Mouse (Mus musculus) stomach, embryonic 15.5 days (tissue): ENCODE data around the gene Gm20388. TPM values are rescaled to one million over a fixed set of nuclear protein-coding genes. Genes with fewer than 3 reads are reported as not detected.
A peak's percentile ranks its signal among the peaks of the same experiment; 100 is the strongest.
"Not testable (repeated sequence)": the region's sequence is repeated elsewhere in the genome, so short reads cannot be mapped to it uniquely, and the experiment has no call there.

Experiments used
- ATAC-seq: fragments of 200-750 bp; cut with Nextera tagmentation; 2 replicates; pipeline ENCODE4 v1.8.0; 2017; ENCODE audit warnings: low read depth, moderate number of reproducible peaks, moderate TSS enrichment; ENCODE audit not compliant: insufficient read depth, low FRiP score
- H3K27ac ChIP-seq: fragments of 300-500 bp; sonication (generic); 2 replicates; pipeline ENCODE4 v1.5.1; 2015; ENCODE audit warnings: mild to moderate bottlenecking, inconsistent platforms
- H3K27me3 ChIP-seq: fragments of 300-500 bp; sonication (generic); replicated peaks from 2 replicates; pipeline ENCODE4 v1.6.1; 2015; ENCODE audit warnings: inconsistent platforms
- H3K36me3 ChIP-seq: fragments of 300-500 bp; sonication (generic); 2 replicates; pipeline ENCODE4 v1.6.1; 2015; ENCODE audit warnings: inconsistent platforms
- H3K4me1 ChIP-seq: fragments of 300-500 bp; sonication (generic); 2 replicates; pipeline ENCODE4 v1.6.1; 2015; ENCODE audit warnings: inconsistent platforms
- H3K4me2 ChIP-seq: fragments of 300-500 bp; sonication (generic); 2 replicates; pipeline ENCODE4 v1.6.1; 2015; ENCODE audit warnings: mild to moderate bottlenecking, inconsistent platforms
- H3K4me3 ChIP-seq: fragments of 300-500 bp; sonication (generic); replicated peaks from 2 replicates; pipeline ENCODE4 v1.5.1; 2015; ENCODE audit warnings: inconsistent platforms
- H3K9ac ChIP-seq: fragments of 300-500 bp; sonication (generic); 2 replicates; pipeline ENCODE4 v1.6.1; 2015; ENCODE audit warnings: inconsistent platforms
- H3K9me3 ChIP-seq: fragments of 300-500 bp; sonication (generic); 2 replicates; pipeline ENCODE4 v1.6.1; 2016; ENCODE audit warnings: inconsistent platforms
- WGBS: fragments of 180-500 bp; shearing (Covaris S2); methylation state at CpG from one replicate; pipeline ENCODE4 v1.1.7; 2015; 5-methylcytosine and 5-hydroxymethylcytosine counted together
- polyA plus RNA-seq: library from polyadenylated mRNA; unstranded; fragments of >200 nt; fragmentation: Nextera tagmentation; extraction: Ambion mirVana; gene quantifications from 2 replicates; pipeline ENCODE4 v1.2.1, GENCODE M21; 2015

Gm20388 gene
- polyA plus RNA-seq, 1 experiment from 2014 or later = not detected

DNA sequence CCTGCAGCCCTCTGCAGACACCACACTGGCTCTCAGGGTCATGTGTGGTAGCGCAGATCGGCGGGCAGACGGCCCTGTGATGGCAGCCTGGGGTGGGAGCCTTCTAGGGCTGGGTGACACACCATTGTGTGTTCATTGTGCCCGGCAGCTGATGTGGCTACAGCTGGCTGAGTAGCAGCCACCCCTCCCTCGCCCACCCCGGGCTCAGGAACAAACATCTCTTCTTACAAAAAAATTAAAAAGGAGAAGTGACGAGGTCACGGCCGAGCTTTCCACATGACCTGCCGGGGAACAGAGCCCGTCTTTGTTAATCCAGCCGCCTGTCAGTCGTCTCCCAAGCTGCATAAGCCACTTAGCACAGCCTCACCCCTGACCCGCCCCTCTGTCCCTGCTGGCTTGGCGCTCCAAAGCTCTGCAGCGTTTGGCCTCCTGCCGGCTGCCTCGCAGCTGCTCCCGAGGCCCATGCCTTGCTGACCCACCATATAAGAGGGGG, 412.4 kb downstream of the Gm20388 start:
- 15% methylated on average over 20 of the region's 20 CpGs for WGBS

DNA sequence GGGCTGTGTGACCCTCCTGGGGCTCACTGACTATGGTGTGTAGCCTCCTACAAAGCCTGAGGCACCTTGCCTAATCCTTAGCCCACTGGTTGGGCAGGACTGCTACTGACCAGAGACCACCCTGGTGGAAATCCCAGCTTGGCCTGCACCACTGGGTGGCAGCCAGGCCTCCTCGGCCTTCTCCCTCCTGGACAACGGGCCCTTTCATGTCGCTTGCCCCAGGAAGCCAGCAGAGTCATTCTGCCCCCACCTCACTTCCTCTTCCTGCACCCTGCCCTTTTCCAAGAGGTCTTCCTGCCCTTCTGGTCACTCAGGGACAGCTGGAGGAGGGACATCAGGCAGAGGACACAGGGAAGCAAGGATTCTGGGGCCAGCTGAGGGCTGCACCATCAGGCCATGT, 413.9 kb downstream of the Gm20388 start:
- Histone ChIP-seq H3K27ac (no peak overlapping the region), H3K9ac (no peak overlapping the region), H3K27me3 (no peaks in the 10 kb centered on the region), H3K36me3 (no peaks in the 10 kb centered on the region), H3K4me3 (no peak overlapping the region), H3K4me2 (no peak overlapping the region), H3K4me1 (peaks cover 33% of the 10 kb centered on the region), H3K9me3 (no peaks in the 10 kb centered on the region)
- 53% methylated on average over 3 of the region's 3 CpGs for WGBS
- ATAC-seq = no peak

More for the DNA sequence above, 412.4 kb downstream of the Gm20388 start:
- ATAC-seq = peak; percentile 51
- H3K4me1 ChIP-seq = peaks cover 44% of the 10 kb centered on the region
- H3K4me2 ChIP-seq = no peak overlapping the region
- H3K4me3 ChIP-seq = no peak overlapping the region
- no peaks in the 10 kb centered on the region for H3K9me3 ChIP-seq
- no peak overlapping the region for H3K27ac ChIP-seq
- no peak overlapping the region for H3K9ac ChIP-seq
- H3K27me3 ChIP-seq = no peaks in the 10 kb centered on the region
- H3K36me3 ChIP-seq = no peaks in the 10 kb centered on the region

DNA sequence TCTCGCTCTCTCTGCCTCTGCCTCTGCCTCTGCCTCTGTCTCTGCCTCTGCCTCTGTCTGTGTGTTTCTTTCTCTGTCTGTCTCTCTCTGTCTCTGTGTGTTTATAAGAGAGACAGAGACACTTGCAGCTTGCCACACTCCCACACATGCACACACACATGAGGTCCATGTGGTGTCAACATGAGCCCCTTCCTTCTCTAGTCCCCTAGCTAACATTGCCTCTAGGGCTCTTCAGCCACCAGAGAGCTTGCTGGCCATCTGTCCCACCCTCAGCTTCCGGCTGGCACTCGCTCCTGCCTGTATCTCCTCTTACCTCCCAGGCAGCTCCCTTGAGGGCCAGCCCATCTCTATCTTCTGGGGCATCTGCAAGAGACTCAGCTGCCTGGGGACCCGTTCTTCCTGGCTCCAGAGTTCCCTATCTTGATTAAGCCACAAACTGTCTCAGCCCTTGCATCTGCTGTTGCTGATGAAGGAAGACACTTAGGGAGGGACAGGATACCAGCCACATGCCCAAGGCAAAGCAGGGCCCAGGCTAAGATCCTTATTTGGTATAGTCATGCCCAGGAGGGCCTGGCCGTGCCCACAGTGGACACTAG, 414.6 kb downstream of the Gm20388 start:
- Histone ChIP-seq H3K27ac (no peak overlapping the region), H3K9me3 (no peaks in the 10 kb centered on the region), H3K27me3 (no peaks in the 10 kb centered on the region), H3K9ac (no peak overlapping the region), H3K4me1 (peaks cover 29% of the 10 kb centered on the region), H3K36me3 (no peaks in the 10 kb centered on the region), H3K4me3 (no peak overlapping the region), H3K4me2 (no peak overlapping the region)
- 68% methylated on average over 5 of the region's 5 CpGs for WGBS
- ATAC-seq = peak; percentile 15; the same call in 1 of the 2 replicates

DNA sequence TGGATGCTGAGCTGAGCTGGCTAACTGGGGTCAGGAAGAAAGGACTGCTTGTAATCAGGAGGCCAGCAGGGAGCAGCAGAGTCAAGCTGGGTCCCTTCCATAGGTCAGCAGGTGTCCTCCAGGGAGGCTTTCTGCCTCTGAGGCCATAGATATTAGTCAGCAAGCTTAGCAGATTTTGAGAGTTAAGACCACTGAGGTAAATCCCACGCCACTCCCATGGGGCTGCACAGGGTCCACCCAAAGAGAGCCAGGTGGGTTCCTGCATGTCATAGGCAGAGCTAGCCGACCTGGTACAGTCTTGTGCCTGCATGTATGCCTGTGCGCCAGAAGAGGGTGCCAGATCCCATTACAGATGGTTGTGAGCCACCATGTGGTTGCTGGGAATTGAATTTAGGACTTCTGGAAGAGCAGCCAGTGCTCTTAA, 416.5 kb downstream of the Gm20388 start:
- Histone ChIP-seq H3K4me1 (peaks cover 32% of the 10 kb centered on the region), H3K9ac (no peak overlapping the region), H3K9me3 (no peaks in the 10 kb centered on the region), H3K27ac (no peak overlapping the region), H3K36me3 (no peaks in the 10 kb centered on the region), H3K4me3 (no peak overlapping the region), H3K27me3 (no peaks in the 10 kb centered on the region), H3K4me2 (no peak overlapping the region)
- 67% methylated on average over 3 of the region's 3 CpGs for WGBS
- ATAC-seq = no peak

DNA sequence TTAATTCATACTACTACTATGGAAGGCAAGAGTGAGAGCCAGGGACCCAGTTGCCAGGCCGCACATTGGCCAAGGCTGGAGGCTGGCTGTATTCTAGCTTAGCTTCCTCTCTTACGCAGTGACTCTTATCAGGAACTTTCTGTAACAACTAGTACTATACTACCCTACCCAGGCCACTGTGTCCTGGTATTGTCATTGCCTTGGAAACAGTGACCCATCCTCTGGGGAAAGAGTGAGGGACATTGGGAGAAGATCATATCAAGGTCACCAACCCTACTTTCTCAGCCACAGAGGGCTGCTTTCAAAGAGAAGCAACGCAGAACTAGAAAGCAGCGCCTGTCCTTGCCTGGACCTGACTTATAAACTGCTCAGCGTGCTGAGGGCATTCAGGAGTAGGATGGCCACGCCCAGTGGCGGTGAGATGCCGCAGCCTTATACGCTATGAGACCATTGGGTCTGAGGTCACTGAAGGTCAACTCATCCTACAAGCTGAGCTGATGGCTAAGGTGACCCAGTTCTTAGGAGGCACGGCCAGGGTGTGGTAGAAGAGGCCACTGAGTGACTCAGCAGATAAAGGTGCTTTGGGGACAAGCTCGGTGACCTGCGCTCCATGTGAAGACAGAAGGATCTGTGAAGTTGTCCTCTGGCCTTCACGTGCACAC, 417.9 kb downstream of the Gm20388 start:
- no peak overlapping the region for H3K27ac ChIP-seq
- no peak for ATAC-seq
- H3K9me3 ChIP-seq = no peaks in the 10 kb centered on the region
- no peaks in the 10 kb centered on the region for H3K36me3 ChIP-seq
- H3K4me2 ChIP-seq = no peak overlapping the region
- WGBS = 82% methylated on average over 13 of the region's 13 CpGs
- no peaks in the 10 kb centered on the region for H3K27me3 ChIP-seq
- H3K4me1 ChIP-seq = peaks cover 24% of the 10 kb centered on the region
- no peak overlapping the region for H3K9ac ChIP-seq
- H3K4me3 ChIP-seq = no peak overlapping the region

DNA sequence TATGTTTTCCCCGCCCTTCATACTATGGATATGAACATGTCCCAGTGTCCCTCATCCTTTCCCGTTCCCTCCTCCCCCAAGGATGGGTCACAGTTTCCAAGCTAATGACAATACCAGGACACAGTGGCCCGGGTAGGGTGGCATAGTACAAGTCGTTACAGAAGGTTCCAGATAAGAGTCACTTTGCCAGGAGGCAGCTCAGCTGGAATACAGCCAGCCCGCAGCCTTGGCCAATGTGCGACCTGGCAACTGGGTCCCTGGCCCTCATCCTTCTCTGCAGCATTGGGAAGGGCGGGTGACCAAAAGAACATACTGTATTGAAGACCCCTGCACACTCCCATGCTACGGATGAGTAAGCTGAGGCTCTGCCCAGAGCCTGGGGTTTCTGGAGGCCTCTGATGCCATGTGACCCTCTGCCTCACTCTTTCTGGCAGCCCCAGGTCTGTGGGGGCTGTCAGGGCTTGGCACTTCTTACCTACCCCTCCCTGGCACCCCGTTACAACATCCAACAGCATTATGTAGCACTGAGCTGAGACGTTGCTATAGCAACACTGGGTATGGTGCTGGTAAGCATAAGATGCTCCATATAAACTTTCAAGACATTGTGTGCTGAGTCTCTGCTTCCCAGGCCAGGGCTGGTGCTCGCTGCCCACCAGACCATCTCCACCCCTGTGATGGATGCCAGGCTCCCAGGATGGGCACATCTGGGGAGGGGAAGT, 418.5 kb downstream of the Gm20388 start:
- no peak overlapping the region for H3K27ac ChIP-seq
- no peaks in the 10 kb centered on the region for H3K36me3 ChIP-seq
- WGBS = 89% methylated on average over 11 of the region's 11 CpGs
- no peak for ATAC-seq
- peaks cover 17% of the 10 kb centered on the region; the same call in 1 of the 2 replicates for H3K4me1 ChIP-seq
- H3K4me3 ChIP-seq = no peak overlapping the region
- no peak overlapping the region for H3K4me2 ChIP-seq
- no peaks in the 10 kb centered on the region for H3K27me3 ChIP-seq
- H3K9ac ChIP-seq = no peak overlapping the region
- no peaks in the 10 kb centered on the region for H3K9me3 ChIP-seq

DNA sequence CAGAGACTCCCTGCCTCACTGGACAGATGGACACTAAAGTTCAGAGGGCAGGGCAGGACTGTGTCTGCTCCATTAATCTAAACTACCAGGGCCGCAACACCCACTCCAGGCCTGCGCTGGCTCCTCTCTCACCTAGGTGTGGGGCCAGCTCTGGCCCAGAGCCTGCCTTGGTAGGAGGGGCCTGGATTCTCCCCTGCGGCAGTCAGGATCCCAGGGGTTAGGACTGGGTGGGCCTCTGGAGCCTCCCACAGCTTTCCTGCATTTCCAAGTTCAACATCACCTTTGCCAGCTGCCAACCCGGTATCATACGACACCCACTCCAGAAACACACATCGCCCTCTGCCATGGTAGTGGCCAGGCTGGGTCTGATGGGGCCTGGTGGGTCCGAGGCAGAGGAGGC, 420.4 kb downstream of the Gm20388 start:
- 68% methylated on average over 7 of the region's 7 CpGs for WGBS
- H3K27me3 ChIP-seq = no peaks in the 10 kb centered on the region
- H3K9me3 ChIP-seq = no peaks in the 10 kb centered on the region
- H3K4me3 ChIP-seq = no peak overlapping the region
- H3K4me1 ChIP-seq = peaks cover 25% of the 10 kb centered on the region
- no peak overlapping the region for H3K4me2 ChIP-seq
- H3K36me3 ChIP-seq = no peaks in the 10 kb centered on the region
- no peak overlapping the region for H3K27ac ChIP-seq
- ATAC-seq = no peak
- H3K9ac ChIP-seq = no peak overlapping the region

DNA sequence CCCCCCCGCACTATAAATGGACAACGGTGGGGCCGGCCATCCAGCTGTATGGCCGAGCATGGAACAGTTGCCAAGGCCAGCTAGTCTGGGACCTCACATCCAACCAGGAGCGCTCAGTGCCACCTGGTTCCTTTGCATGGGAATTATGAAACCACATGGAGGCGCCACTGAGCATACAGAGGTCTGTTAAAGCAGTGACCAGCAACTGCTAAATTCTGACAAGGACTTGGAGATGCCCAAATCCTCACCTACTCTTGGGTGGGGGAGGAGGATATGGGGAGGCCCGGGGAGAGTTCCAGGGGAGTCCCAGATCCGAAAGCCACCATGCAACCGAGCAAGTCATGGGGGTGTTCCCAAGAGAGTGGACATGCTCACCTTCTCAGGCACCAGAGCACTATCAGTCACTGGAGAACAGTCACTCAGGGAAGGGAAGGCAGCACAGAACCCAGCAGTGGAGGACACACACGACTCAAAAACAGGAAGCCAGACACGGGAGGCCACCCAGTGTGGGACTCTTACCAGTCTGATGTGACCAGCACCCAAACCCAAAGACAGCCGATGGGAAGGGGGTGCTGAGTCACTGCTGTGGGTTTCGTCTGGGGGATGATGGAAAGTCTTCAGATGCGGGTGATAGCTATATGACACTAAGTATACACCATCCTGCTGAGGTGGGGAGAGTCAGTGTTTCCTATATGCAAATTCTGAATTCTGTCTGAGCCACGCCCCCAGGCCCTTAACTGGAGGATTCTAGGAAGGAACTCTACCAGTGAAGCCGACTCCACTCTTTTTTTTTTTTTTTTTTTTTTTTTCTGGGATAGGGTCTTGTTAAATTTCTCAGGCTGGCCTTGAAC, 422.0 kb downstream of the Gm20388 start:
- Histone ChIP-seq H3K9me3 (no peaks in the 10 kb centered on the region), H3K4me1 (peaks cover 29% of the 10 kb centered on the region), H3K9ac (no peak overlapping the region), H3K36me3 (no peaks in the 10 kb centered on the region), H3K4me2 (no peak overlapping the region), H3K27ac (no peak overlapping the region), H3K27me3 (no peaks in the 10 kb centered on the region), H3K4me3 (no peak overlapping the region)
- ATAC-seq = no peak
- 69% methylated on average over 16 of the region's 16 CpGs for WGBS

DNA sequence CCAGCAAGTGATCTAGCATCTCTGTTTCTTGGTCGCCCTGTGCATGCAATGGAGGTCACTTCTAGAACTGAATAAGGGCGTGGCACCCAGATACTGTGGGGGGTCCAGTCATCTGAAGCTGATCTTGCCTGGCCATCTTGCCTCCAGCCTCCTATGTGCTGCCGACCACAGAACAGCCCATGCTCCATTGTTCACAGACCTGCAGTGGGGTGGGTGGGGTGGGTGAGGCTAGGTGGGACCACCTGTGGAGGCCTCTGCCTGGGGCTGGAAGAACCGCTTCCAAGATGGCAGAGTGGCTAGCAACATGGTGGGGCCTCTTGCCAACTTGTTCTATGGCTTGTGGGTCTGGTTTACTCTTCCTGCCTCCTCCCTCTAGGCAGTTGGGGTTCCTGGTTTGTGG, 423.0 kb downstream of the Gm20388 start:
- no peak overlapping the region for H3K4me3 ChIP-seq
- ATAC-seq = no peak
- WGBS = 86% methylated on average over 4 of the region's 4 CpGs
- H3K4me1 ChIP-seq = peaks cover 29% of the 10 kb centered on the region
- H3K27ac ChIP-seq = no peak overlapping the region
- H3K27me3 ChIP-seq = no peaks in the 10 kb centered on the region
- H3K9ac ChIP-seq = no peak overlapping the region
- no peaks in the 10 kb centered on the region for H3K9me3 ChIP-seq
- no peak overlapping the region for H3K4me2 ChIP-seq
- H3K36me3 ChIP-seq = no peaks in the 10 kb centered on the region

DNA sequence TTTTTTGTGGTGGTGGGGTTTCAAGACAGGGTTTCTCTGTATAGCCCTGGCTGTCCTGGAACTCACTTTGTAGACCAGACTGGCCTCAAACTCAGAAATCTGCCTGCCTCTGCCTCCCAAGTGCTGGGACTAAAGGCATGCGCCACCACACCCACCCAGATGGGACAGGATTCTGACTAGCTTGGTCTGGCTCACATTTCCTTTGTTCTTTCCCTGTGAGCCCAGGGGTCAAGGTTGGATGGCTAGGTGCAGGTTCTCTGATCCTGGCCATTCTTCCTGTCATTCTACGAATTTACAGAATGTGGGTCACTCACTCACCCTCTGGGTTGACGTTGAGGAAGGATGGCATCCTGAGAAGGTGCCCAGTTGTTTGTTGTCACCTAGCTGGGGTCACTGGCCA, 423.6 kb downstream of the Gm20388 start:
- H3K9ac ChIP-seq, ATAC-seq, H3K36me3 ChIP-seq, H3K4me2 ChIP-seq, H3K9me3 ChIP-seq, H3K27me3 ChIP-seq, H3K4me3 ChIP-seq: not testable (repeated sequence)
- 77% methylated on average over 3 of the region's 3 CpGs for WGBS
- Histone ChIP-seq H3K27ac (peak overlapping the region; percentile 72; the same call in 1 of the 2 replicates), H3K4me1 (peaks cover 29% of the 10 kb centered on the region)

DNA sequence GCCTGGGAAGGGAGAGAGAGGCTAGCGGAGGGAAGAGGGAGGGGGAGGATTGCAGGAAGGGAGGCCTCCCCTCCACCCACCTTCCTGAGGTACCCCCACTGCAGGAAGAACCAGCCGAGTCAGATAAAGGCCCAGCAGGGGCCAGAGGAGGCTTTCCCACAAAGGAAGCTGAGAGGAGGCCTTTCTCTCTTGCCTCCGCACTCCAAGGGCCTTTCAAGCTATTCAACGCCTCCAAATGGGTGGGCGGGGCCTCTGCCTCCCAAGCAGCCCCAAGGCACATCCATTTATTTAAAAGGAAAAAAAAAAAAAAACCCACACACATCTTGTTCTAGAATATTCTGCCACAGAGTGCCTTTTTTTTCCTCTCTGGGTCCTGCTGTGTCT, 424.2 kb downstream of the Gm20388 start:
- WGBS = 23% methylated on average over 5 of the region's 5 CpGs
- no peak overlapping the region for H3K9ac ChIP-seq
- no peak for ATAC-seq

More for the DNA sequence above, 424.2 kb downstream of the Gm20388 start:
- Histone ChIP-seq H3K27me3 (no peaks in the 10 kb centered on the region), H3K36me3 (no peaks in the 10 kb centered on the region), H3K4me2 (peak overlapping the region; percentile 53), H3K9me3 (no peaks in the 10 kb centered on the region), H3K27ac (peak overlapping the region; percentile 72), H3K4me1 (peaks cover 29% of the 10 kb centered on the region), H3K4me3 (no peak overlapping the region)
